1 mouse cellular context compared by ENCODE assay signal in the genomic region with DNA sequence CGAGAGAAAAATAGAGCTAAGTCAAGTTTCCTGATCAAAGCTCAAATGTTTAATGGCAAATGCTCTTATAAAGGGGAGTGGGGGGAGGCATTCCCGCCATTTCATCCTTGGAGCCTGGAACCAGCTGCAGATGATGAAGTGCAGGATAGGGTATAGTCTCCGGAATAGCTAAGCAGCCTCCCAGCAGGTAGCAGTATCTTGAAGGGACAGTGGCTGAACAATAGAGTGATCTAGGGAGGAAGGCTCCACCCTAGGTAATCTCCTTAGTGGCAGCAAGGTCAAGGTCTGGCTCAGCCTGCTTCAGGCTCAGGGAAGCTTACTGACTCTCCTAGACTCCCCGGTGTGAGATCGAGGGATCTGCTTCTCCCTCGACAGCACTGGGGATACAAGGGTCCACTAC. TPM values are rescaled to one million over a fixed set of nuclear protein-coding genes. Genes with fewer than 3 reads are reported as not detected.
"Had no signal": no experiment of that assay in that cellular context is flagged by ENCODE, and none has a peak within 500 bp of the region (broad histone marks: within the 10 kb centered on the region; RNA-seq: fewer than 3 reads in every experiment).

No protein-coding gene starts in this region.

RNA-seq across cellular contexts. Expression of a gene that starts 40.9 kb away (rescaled TPM):
- total RNA-seq: megakaryocyte-erythroid progenitor cell, adult 5-6 weeks had no signal
